Mouse (Mus musculus) liver, postnatal 0 days (tissue): ENCODE results near the gene Bspry.

Source experiments
- CTCF ChIP-seq: sonication (generic); IDR thresholded peaks from 2 replicates; pipeline ENCODE4 v1.5.1; 2016; ENCODE audit warnings: antibody characterized with exemption, low read depth
- EP300 ChIP-seq: IDR thresholded peaks from 2 replicates; pipeline ENCODE4 v1.6.1; 2016; ENCODE audit warnings: antibody characterized with exemption, low read depth, mild to moderate bottlenecking

DNA sequence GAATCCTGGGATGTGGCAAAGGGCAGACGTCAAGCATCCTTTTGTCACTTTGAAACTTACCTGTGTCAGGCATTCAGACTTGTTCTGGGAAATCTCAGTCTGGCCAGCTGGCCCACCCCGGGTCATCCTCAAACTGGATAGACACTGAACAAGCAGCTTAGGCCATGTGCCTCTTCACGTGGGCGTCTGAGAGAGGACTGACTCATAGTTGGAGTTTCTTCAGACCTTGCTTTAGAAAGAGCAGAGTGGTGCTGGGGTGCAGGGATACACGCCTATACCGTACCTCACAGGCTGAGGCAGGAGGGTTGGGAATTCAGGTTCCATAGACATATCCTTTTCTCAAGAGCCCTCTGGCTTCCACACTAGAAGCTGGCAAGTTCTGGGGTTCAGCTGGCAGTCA, 63.9 kb downstream of the Bspry start:
- no peak for TF ChIP-seq CTCF
- no peak for TF ChIP-seq EP300
